Comparison of ENCODE assay signal across 19 mouse cellular contexts in the genomic region with DNA sequence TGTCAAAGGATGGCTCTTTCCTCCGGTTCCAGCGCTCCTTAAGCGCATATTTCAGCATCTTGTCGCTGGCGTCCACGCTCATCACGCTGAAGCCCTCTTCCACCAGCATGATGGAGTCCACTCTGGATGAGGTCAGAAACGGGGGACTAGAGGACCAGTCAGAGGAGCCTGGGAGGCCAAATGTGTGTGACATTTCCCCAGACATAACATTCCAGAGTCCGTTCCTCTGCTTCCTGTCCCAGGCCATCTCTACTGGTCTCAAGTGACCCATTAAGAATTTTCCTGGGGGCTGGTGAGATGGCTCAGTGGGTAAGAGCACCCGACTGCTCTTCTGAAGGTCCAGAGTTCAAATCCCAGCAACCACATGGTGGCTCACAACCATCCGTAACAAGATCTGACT. TPM values are rescaled to one million over a fixed set of nuclear protein-coding genes. Genes with fewer than 3 reads are reported as not detected.
DNase-seq lines count a peak whose midpoint lies in the region; ATAC-seq and TF ChIP-seq lines count a peak whose summit lies in the region.
"Had no signal": no experiment of that assay in that cellular context is flagged by ENCODE, and none has a peak within 500 bp of the region (broad histone marks: within the 10 kb centered on the region; RNA-seq: fewer than 3 reads in every experiment).

No protein-coding gene starts in this region.

- H3K9ac ChIP-seq in heart, embryonic 16.5 days (ENCODE audit: low read length): 0 out of 2 replicates have a peak overlapping the region, but pooled peaks have one; percentile 16
- H3K9ac ChIP-seq in liver, postnatal 0 days (replicated peaks): peak overlapping the region; percentile 41; the same call in 1 of the 2 replicates
- no peak overlapping the region for H3K9ac ChIP-seq in MEL (ENCODE audit: control insufficient read depth, low read depth, low read length, poor library complexity, severe bottlenecking)
- H3K9ac ChIP-seq: embryonic facial prominence, embryonic 12.5 days; forebrain, embryonic 13.5 days; forebrain, embryonic 15.5 days; forebrain, postnatal 0 days had no signal

- no peak for DNase-seq in heart, postnatal 14 days
- DNase-seq in kidney, adult 9 months: peak; percentile 23
- DNase-seq in kidney, postnatal 14 days: no peak
- DNase-seq in liver, postnatal 0 days: no peak
- no peak for DNase-seq in liver
- no peak for DNase-seq in MEL (ENCODE audit: low read depth, low spot score)
- no peak for DNase-seq in right cerebral cortex, postnatal 36 days (ENCODE audit: low spot score in 2 of 2)
- DNase-seq: adrenal gland, adult 8-10 months; cerebellum, adult 11-12 months; forebrain, postnatal 0 days had no signal

- H3K4me1 ChIP-seq in heart, embryonic 16.5 days (ENCODE audit: control insufficient read depth, insufficient read depth, low read length): peaks cover 9% of the 10 kb centered on the region
- 0 out of 2 replicates have a peak, but pooled peaks cover 7% of the 10 kb centered on the region for H3K4me1 ChIP-seq in liver, postnatal 0 days (ENCODE audit: insufficient read depth)
- H3K4me1 ChIP-seq in MEL (ENCODE audit: control insufficient read depth in 1 of 2, insufficient read depth in 2 of 2, low read length in 2 of 2): no peaks in the 10 kb centered on the region
- H3K4me1 ChIP-seq: forebrain, embryonic 13.5 days had no signal

- TF ChIP-seq EP300 in liver, postnatal 0 days (IDR thresholded peaks at IDR 0.05; ENCODE audit: low read depth): no peak
- TF ChIP-seq EP300 in MEL (IDR thresholded peaks at IDR 0.05; ENCODE audit: low read depth in 1 of 2, low read length in 2 of 2): no peak

- no peak for TF ChIP-seq POLR2A in MEL (IDR thresholded peaks at IDR 0.05; ENCODE audit: control insufficient read depth in 1 of 2, insufficient read depth in 1 of 2, low read depth in 1 of 2, low read length in 2 of 2, poor library complexity in 1 of 2)

- no peak for TF ChIP-seq CTCF in liver, postnatal 0 days (IDR thresholded peaks at IDR 0.05; ENCODE audit: low read depth)
- no peak for TF ChIP-seq CTCF in MEL (IDR thresholded peaks at IDR 0.05 in 2 of 3, conservative IDR thresholded peaks at IDR 0.05 in 1 of 3; ENCODE audit: control insufficient read depth in 1 of 3, insufficient read depth in 1 of 3, low read depth in 2 of 3, low read length in 3 of 3, poor library complexity in 1 of 3, severe bottlenecking in 1 of 3)

- 84% methylated on average over 11 of the region's 11 CpGs for WGBS in heart, embryonic 16.5 days
- 87% methylated on average over 11 of the region's 11 CpGs for WGBS in liver, postnatal 0 days (ENCODE audit: insufficient replicate concordance)

- H3K36me3 ChIP-seq in heart, embryonic 16.5 days (ENCODE audit: control insufficient read depth, insufficient read depth): peaks cover 3% of the 10 kb centered on the region; the same call in 1 of the 2 replicates
- peaks cover 30% of the 10 kb centered on the region for H3K36me3 ChIP-seq in liver, postnatal 0 days (replicated peaks; ENCODE audit: insufficient read depth, low read length)
- no peaks in the 10 kb centered on the region for H3K36me3 ChIP-seq in MEL (ENCODE audit: control insufficient read depth in 1 of 2, insufficient read depth in 2 of 2, low read length in 2 of 2)

- H3K4me3 ChIP-seq in heart, embryonic 16.5 days (ENCODE audit: low read length): no peak overlapping the region
- no peak overlapping the region; the same call in 1 of the 2 replicates for H3K4me3 ChIP-seq in liver, postnatal 0 days (ENCODE audit: low read depth, low read length)
- no peak overlapping the region for H3K4me3 ChIP-seq in MEL (ENCODE audit: control insufficient read depth in 1 of 2, insufficient read depth in 1 of 2, low read depth in 2 of 2, low read length in 2 of 2)
- H3K4me3 ChIP-seq: embryonic facial prominence, embryonic 10.5 days; embryonic facial prominence, embryonic 12.5 days; forebrain, embryonic 13.5 days; forebrain, embryonic 15.5 days had no signal

- no peaks in the 10 kb centered on the region for H3K9me3 ChIP-seq in heart, embryonic 16.5 days (replicated peaks; ENCODE audit: control insufficient read depth, low read length)
- H3K9me3 ChIP-seq in liver, postnatal 0 days (ENCODE audit: low read length): no peaks in the 10 kb centered on the region
- H3K9me3 ChIP-seq in MEL (replicated peaks; ENCODE audit: insufficient read depth, low read length): no peaks in the 10 kb centered on the region
- H3K9me3 ChIP-seq: embryonic facial prominence, embryonic 10.5 days; embryonic facial prominence, embryonic 12.5 days; forebrain, embryonic 13.5 days; forebrain, embryonic 15.5 days had no signal

- no peak for TF ChIP-seq RAD21 in MEL (IDR thresholded peaks at IDR 0.05; ENCODE audit: low read depth, low read length)

- no peak overlapping the region for H3K27ac ChIP-seq in heart, embryonic 16.5 days (ENCODE audit: low read length)
- H3K27ac ChIP-seq in liver, postnatal 0 days (ENCODE audit: low read depth): peak overlapping the region; percentile 77
- no peak overlapping the region for H3K27ac ChIP-seq in MEL (ENCODE audit: control insufficient read depth, low read depth, low read length)
- H3K27ac ChIP-seq: embryonic facial prominence, embryonic 10.5 days; embryonic facial prominence, embryonic 12.5 days; forebrain, embryonic 13.5 days; forebrain, embryonic 15.5 days had no signal

- peaks cover 10% of the 10 kb centered on the region; the same call in 1 of the 2 replicates for H3K27me3 ChIP-seq in heart, embryonic 16.5 days (ENCODE audit: control insufficient read depth, insufficient read depth, low read length)
- no peaks in the 10 kb centered on the region for H3K27me3 ChIP-seq in liver, postnatal 0 days (ENCODE audit: insufficient read depth, low read length)
- no peaks in the 10 kb centered on the region for H3K27me3 ChIP-seq in MEL (ENCODE audit: control insufficient read depth in 1 of 2, insufficient read depth in 2 of 2, low read length in 2 of 2)
- H3K27me3 ChIP-seq: Patski had no signal

- intact Hi-C loops in heart, postnatal 14 days (cut with DNase I): no loop called here

- H3K79me2 ChIP-seq in MEL (ENCODE audit: control insufficient read depth, insufficient read depth, low read length, poor library complexity): no peaks in the 10 kb centered on the region

- no peak for ATAC-seq in heart, embryonic 16.5 days (replicated peaks; ENCODE audit: extremely low read depth, insufficient read depth, low FRiP score)
- no peak for ATAC-seq in liver, postnatal 0 days
- ATAC-seq: activated CD4-positive, CD25-positive, alpha-beta regulatory T cell, adult 4 months; forebrain, embryonic 13.5 days; forebrain, embryonic 15.5 days; forebrain, postnatal 0 days; Patski had no signal

- H3K4me2 ChIP-seq in heart, embryonic 16.5 days (ENCODE audit: low read depth, low read length): no peak overlapping the region
- peak overlapping the region; percentile 56 for H3K4me2 ChIP-seq in liver, postnatal 0 days (ENCODE audit: low read depth, low read length)
- H3K4me2 ChIP-seq: embryonic facial prominence, embryonic 12.5 days; forebrain, embryonic 13.5 days; forebrain, embryonic 15.5 days had no signal

TF ChIP-seq in MEL, 35 proteins besides CTCF, POLR2A, EP300 and RAD21:
- TF ChIP-seq GATA1 (IDR thresholded peaks at IDR 0.05; ENCODE audit: low read depth, low read length): no peak
- 0 out of 2 replicates have a peak, but pooled peaks have one; percentile 62 for TF ChIP-seq TBP (IDR thresholded peaks at IDR 0.05; ENCODE audit: low read depth, low read length)
- TF ChIP-seq ETS1 (IDR thresholded peaks at IDR 0.05; ENCODE audit: low read depth, low read length): no peak

RNA-seq across cellular contexts. Expression of a gene that starts 1.7 kb away (rescaled TPM):
- 1.8 and 2.5 TPM in 2 replicates for polyA plus RNA-seq in heart, embryonic 16.5 days (2015; fragmentation: Nextera tagmentation; extraction: Ambion mirVana)
- under 1 TPM; 0.26 to 0.41 TPM for total RNA-seq in heart, postnatal 14 days (2021)
- polyA plus RNA-seq in liver, postnatal 0 days (2015; fragmentation: Nextera tagmentation; extraction: Ambion mirVana): 707 and 780 TPM in 2 replicates
- 0.23 and 0.62 TPM in 2 replicates for total RNA-seq in MEL (2012; rRNA removed)
- polyA plus RNA-seq in MEL (2012; ENCODE audit: insufficient read depth in 1 of 2, insufficient read length in 2 of 2, low read depth in 1 of 2, low replicate concordance in 2 of 2, missing spikeins in 1 of 2): 1 to 10 TPM in 1 of 2 experiments, not detected in 1; 1.6 TPM
- total RNA-seq: forebrain, postnatal 0 days had no signal

RNA-seq across cellular contexts. Expression of a gene that starts 16.0 kb away (rescaled TPM):
- 13.3 and 15.1 TPM in 2 replicates for polyA plus RNA-seq in heart, embryonic 16.5 days (2015; fragmentation: Nextera tagmentation; extraction: Ambion mirVana)
- total RNA-seq in heart, postnatal 14 days (2021): 10 to 100 TPM; 24.3 to 25.1 TPM
- 11.6 and 12.6 TPM in 2 replicates for polyA plus RNA-seq in liver, postnatal 0 days (2015; fragmentation: Nextera tagmentation; extraction: Ambion mirVana)
- 17.7 and 23.0 TPM in 2 replicates for total RNA-seq in MEL (2012; rRNA removed)
- 10 to 100 TPM in 1 of 2 experiments, not detected in 1; 31.2 TPM for polyA plus RNA-seq in MEL (2012; ENCODE audit: insufficient read depth in 1 of 2, insufficient read length in 2 of 2, low read depth in 1 of 2, low replicate concordance in 2 of 2, missing spikeins in 1 of 2)

RNA-seq across cellular contexts. Expression of a gene that starts 22.4 kb away (rescaled TPM):
- 56.1 and 59.9 TPM in 2 replicates for polyA plus RNA-seq in heart, embryonic 16.5 days (2015; fragmentation: Nextera tagmentation; extraction: Ambion mirVana)
- total RNA-seq in heart, postnatal 14 days (2021): 10 to 100 TPM; 35.0 to 35.3 TPM
- 11.2 and 12.5 TPM in 2 replicates for polyA plus RNA-seq in liver, postnatal 0 days (2015; fragmentation: Nextera tagmentation; extraction: Ambion mirVana)
- 45.1 and 47.6 TPM in 2 replicates for total RNA-seq in MEL (2012; rRNA removed)
- 10 to 100 TPM; 80.4 to 82.9 TPM for polyA plus RNA-seq in MEL (2012; ENCODE audit: insufficient read depth in 1 of 2, insufficient read length in 2 of 2, low read depth in 1 of 2, low replicate concordance in 2 of 2, missing spikeins in 1 of 2)

RNA-seq across cellular contexts. Expression of a gene that starts 24.7 kb away (rescaled TPM):
- polyA plus RNA-seq in heart, embryonic 16.5 days (2015; fragmentation: Nextera tagmentation; extraction: Ambion mirVana): 50.6 and 51.4 TPM in 2 replicates
- total RNA-seq in heart, postnatal 14 days (2021): 10 to 100 TPM; 18.7 to 19.4 TPM
- 23.0 and 24.1 TPM in 2 replicates for polyA plus RNA-seq in liver, postnatal 0 days (2015; fragmentation: Nextera tagmentation; extraction: Ambion mirVana)
- 48.7 and 61.4 TPM in 2 replicates for total RNA-seq in MEL (2012; rRNA removed)
- 10 to 100 TPM in 1 of 2 experiments, not detected in 1; 90.2 TPM for polyA plus RNA-seq in MEL (2012; ENCODE audit: insufficient read depth in 1 of 2, insufficient read length in 2 of 2, low read depth in 1 of 2, low replicate concordance in 2 of 2, missing spikeins in 1 of 2)

RNA-seq across cellular contexts. Expression of a gene that starts 36.2 kb away (rescaled TPM):
- 17.0 and 38.9 TPM in 2 replicates for polyA plus RNA-seq in heart, embryonic 16.5 days (2015; fragmentation: Nextera tagmentation; extraction: Ambion mirVana)
- under 1 TPM in 1 of 2 experiments, not detected in 1; 0.78 TPM for total RNA-seq in heart, postnatal 14 days (2021)
- 0.11 and 0.14 TPM in 2 replicates for polyA plus RNA-seq in liver, postnatal 0 days (2015; fragmentation: Nextera tagmentation; extraction: Ambion mirVana)
- total RNA-seq in MEL (2012; rRNA removed): 1.7 and 2.0 TPM in 2 replicates
- 1 to 10 TPM in 1 of 2 experiments, not detected in 1; 1.8 TPM for polyA plus RNA-seq in MEL (2012; ENCODE audit: insufficient read depth in 1 of 2, insufficient read length in 2 of 2, low read depth in 1 of 2, low replicate concordance in 2 of 2, missing spikeins in 1 of 2)
- total RNA-seq: adrenal gland, adult 18-20 months; adrenal gland, adult 8-10 months; adrenal gland, postnatal 36 days; forebrain, postnatal 0 days had no signal
- polyA plus RNA-seq: activated CD4-positive, CD25-positive, alpha-beta regulatory T cell, adult 4 months had no signal

Comparison
In these comparisons a context has a peak if more than half of its experiments do, and no peak if none do; other contexts are left out.
1. RNA of a gene that starts 1.7 kb away (polyA plus RNA-seq): 707 to 780 TPM in liver, postnatal 0 days; 1.8 to 2.5 TPM in heart, embryonic 16.5 days and 1.6 TPM in MEL; every median in the first group is over 100 times any median in the second.